Mouse (Mus musculus): ENCODE measurements around the gene Dnttip2.

The Dnttip2 gene

GRCm38 (mm10) chr3:122333493-122333892, 59.3 kb downstream of the Dnttip2 start:
- DNase-seq, result no peak

DNA sequence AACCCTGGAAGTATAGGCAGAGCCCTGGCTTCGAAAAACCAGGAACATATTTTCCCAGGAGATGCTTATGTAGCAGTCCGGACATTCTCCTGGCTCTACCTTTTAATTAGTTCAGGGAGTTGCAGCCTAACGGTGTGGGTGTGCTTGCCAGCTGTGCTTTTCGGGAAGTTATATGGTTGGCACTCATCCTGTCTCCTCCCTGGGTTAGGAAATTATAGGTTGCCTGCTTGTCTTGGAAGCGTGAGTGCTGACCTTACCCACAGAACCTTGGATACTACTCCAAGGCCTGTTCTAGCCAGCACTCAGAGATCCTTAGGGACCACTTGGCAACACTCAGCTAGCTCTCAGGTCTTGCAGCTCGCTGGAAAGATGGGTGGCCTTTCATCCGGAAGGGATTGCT, 59.7 kb downstream of the Dnttip2 start:
- no peak for DNase-seq

GRCm38 (mm10) chr3:122334375-122334774, 60.2 kb downstream of the Dnttip2 start:
- no peak for DNase-seq
